Mouse (Mus musculus) frontal cortex, postnatal 14 days (tissue): ENCODE data around the gene Pitpnc1.

Source experiments
- DNase-seq, 2 experiments: peaks; one replicate each; pipeline ENCODE4 v3.0.0; 2022; ENCODE audit warnings: low spot score in 2 of 2

Gene Pitpnc1

GRCm38 (mm10) chr11:107327326-107327725 is 143.2 kb downstream of the Pitpnc1 start:
- DNase-seq = no peak

DNA sequence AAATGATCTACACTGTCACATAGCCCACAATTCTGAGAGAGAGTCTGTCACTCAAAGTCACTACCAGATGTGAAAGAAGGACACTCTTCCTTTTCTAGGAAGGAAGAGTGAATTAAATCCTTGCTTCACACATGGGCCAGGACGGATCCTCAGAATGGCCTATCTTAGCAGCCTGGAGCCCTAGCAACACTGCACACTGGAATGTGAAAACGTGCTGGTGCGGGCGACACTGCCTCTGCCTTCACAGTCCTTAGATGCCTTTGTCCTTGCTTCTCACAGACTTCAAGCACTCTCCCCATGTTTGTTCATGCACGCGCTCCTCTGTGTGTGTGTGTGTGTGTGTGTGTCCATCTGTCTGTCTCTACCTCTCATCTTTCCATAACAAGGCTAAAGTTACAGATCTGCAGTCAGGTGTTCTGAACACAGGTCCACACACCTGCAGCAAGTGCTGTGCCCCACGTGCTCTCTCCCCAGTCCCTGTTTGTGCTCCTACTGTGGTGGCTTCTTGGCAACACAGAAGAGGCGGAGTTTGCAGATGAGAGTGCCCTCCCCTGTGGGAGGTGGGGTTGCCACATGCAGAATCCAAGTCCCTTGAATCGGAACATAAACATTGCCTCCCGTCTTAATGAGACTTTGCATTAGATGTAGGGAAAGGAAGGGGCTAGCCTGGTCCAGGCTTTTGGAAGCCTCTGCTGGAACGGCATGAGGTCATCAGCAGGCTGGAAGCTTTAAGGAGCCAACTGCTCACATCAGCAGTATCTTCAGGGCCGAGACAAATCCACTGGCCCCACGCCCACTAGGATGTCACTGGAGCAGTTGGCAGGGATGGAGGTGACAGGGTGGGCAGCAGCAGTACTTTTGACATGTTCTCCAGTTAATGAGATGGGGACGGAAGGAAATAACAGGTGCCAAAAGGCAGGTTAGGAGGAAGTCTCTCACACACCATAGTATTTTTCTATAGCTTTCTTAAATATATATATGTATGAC is 144.5 kb downstream of the Pitpnc1 start:
- DNase-seq = no peak

DNA sequence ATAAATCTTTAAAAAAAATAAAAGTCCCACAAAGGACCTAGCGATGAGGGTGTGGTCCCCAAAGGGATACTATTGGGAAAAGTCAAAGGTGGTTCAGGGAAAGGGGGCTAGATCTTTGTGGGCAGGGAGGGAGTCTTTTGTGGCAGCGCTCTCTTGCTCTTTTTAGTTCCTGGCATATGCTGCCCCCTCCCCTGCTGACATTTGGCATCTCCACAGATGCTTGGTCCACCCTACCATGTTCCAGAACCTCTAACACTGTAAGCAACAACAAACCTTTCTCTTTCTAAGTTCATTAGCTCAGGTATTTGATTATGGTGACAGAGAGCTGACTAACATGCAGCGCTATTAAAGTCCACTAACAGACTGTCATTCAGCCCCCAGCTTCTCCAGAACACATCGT is 145.3 kb downstream of the Pitpnc1 start:
- no peak for DNase-seq

GRCm38 (mm10) chr11:107323173-107323572 is 147.3 kb downstream of the Pitpnc1 start:
- no peak for DNase-seq

- DNase-seq = no peak
These were observed 148.3 kb downstream of the Pitpnc1 start for GRCm38 (mm10) chr11:107322226-107322625.

DNA sequence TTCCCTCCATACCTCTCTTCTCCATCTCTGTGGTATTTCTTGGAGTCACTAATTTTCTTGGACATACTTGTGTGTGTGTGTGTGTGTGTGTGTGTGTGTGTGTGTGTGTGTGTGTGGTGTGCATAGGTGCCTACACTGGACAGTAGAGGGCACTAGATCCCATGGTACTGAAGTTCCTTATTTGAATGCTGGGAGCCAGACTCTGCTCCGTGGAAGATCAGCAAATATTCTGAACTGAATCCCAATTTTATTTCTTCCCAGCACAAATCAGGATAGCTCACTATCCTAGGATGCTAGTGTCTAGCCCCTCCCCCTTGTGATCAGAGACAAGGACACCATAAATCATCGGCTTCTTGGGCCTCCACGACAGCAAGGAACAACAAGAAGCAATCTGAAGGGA is 148.7 kb downstream of the Pitpnc1 start:
- no peak for DNase-seq

DNA sequence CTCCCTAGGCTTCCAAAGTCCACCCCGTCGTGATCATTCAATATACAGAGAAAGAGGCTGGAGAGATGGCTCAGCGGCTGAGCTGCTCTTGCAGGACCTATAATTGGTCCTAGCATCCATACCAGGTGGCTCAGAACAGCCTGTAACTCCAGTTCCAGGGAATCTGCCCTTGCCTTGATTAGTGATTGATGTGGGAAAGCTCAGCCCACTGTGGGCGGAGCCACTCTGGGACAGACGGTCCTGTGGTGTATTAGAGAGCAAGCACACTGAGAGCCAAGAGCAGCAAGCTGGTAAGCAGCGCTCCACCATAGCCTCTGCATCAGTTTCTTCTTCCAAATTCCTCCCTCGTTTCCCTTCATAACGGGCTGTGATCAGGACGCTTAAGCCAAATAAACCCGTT is 150.6 kb downstream of the Pitpnc1 start:
- no peak for DNase-seq

DNA sequence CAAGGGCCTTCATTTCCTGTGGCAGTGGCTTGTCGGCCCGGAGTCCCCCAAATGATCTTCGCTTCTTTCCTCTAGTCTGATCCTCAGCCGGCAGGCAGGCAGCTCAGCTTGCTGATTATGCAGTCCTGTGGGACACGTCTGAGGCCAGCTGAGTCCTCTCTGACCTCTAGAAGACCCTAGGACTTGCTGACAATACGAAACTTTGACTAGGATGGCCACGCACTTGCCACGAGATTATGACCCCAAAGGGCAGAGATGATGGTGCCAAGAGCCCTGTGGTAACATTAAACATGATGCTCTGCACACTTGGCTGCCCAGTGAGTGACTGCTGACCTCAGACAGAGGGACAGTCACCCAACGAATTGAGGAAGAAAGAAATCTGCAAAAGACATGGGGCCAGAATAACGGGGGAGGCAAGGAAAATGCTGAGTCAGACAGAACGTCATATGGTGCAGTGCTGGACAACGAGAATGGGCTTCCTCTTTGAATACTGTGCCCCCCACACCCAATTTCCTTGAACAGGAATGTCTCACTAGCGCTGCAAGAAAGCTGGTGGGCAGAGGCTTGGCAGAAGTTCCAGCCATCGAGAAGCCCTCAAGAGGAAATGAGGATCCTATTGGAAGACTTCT is 152.7 kb downstream of the Pitpnc1 start:
- DNase-seq = no peak

GRCm38 (mm10) chr11:107315475-107315874 is 155.0 kb downstream of the Pitpnc1 start:
- no peak for DNase-seq

GRCm38 (mm10) chr11:107310338-107311121 is 160.0 kb downstream of the Pitpnc1 start:
- DNase-seq = no peak

DNA sequence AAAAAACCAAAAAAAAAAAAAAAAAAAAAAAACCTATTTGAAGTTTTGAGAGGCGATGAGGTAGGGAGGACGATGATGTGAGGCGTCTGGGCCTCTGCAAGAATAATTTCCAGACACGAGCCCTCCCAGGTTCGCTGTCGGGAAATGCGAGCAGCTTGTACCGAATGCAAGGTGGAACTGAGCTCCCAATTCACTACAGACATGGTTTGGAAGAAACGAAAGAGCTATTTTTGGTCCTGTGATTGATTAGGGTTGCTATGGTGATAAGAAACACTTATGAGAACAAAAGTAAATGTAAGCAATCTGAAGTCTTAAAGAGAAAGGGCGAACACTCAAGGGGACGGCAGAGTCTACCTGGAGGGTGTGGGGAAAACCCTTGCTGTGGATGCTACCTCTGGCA is 164.3 kb downstream of the Pitpnc1 start:
- no peak for DNase-seq

GRCm38 (mm10) chr11:107302141-107302540 is 168.4 kb downstream of the Pitpnc1 start:
- no peak for DNase-seq

- no peak for DNase-seq
These were observed 170.3 kb downstream of the Pitpnc1 start for GRCm38 (mm10) chr11:107300235-107300634.

DNA sequence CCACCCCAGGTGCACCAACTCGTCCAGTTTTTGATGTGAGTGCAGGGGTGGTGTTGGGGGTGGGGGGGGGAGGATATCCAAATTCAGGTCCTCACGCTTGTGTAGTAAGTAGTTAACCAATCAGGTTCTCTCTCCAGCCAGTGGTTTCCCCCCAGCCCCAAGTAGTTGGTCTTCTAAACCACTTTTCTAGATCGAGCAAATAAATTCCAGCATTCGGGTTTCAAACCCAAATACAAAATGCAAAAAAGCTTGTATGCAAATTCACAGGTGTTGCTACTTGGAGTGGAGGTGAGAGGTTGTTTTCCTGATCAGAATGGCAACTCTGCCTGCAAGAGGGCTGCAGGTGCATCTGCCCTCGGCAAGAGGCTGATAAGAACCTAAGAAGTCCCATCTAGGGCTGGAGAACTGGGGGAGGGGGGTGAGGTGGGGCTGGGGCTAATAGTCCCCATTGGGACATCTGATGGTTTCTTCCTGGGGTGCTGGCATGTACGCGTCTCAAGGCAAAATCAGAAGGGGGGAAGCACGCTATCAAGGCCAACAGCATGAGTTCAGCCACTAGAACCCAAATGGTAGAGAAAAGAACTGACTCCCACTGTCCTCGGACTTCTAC is 170.9 kb downstream of the Pitpnc1 start:
- no peak for DNase-seq

GRCm38 (mm10) chr11:107296176-107296575 is 174.3 kb downstream of the Pitpnc1 start:
- no peak for DNase-seq

DNA sequence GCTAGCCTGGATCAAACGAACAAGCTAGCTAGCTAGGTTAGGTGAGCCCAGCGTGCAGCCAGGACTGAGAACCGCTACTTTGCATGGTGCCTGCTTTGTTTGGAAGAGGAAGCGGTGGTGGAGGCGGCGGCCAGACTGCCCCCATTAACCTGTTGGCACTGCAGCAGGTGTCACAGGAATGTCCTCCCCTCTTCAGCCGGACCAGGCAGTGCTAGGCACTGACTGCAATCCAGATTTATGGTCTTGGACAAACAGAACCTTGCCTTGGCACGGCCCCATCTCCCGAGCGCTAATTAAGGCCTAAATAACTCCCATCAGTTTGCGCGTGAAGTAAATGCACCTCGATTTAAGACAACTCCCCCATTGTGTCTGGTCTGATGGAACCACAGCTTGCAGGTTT is 178.5 kb downstream of the Pitpnc1 start:
- no peak for DNase-seq

- DNase-seq = no peak
These were observed 182.3 kb downstream of the Pitpnc1 start for GRCm38 (mm10) chr11:107288186-107288563.

DNA sequence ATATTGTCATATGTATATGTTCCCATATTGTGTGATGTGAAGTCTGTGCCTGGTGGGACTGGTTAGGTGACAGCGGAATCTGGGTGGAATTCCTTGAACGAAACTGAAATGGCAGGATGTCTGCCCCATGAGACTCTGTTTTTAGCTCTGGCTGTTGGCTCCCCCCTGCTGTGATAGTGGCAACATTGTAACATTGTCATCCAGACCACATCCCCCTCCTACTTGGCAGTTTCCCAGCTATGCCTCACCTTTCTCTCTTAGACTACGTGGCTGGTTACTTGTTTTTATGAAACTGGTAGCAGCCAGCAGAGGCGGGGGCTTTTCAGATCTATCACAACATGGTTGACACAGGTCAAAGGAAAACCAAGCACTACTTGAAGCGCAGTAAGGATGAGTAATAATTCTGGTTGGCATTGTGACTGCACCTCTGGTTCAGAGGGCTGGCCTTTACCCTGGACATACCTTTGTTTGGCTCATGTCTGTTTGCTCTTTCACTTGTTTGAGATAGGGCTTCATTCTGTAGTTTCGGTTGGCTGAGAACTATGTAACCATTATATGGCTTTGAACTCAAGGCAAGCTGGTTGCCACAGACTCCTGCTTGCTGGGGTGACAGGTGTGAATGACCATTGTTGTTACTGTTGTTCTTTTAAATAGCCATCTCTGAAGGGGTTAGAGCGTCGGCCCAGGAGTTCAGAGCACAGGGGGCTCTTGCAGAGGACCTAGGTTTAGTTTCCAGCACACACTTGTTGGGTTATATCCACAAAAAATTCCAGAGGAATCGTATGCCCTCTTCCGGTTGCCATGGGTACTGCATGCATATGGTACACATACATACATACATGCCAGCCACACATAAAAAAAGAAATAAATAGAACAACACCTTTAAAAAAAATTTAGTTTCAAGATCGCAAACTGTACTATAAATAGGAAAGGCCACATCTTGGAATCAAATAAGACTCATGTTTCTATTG is 183.0 kb downstream of the Pitpnc1 start:
- no peak for DNase-seq

- no peak for DNase-seq
These were observed 184.8 kb downstream of the Pitpnc1 start for GRCm38 (mm10) chr11:107285731-107286130.

DNA sequence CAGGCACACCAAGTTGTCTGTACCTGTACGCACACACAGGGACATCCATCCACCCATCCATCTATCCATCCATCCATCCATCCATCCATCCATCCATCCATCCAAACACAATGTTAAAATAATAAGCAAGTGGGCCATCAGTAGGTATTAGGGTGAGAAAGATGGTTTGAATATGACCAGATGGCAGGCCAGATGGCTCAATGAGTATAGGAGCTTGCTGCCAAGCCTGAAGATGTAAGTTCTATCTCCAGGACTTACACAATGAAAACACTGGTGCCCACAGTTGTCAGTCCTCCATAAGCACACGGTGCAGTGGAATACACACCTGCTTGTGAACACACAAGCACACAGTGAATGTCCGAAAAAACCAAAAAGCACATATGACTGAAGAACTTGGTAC is 186.9 kb downstream of the Pitpnc1 start:
- no peak for DNase-seq

GRCm38 (mm10) chr11:107282481-107282880 is 188.0 kb downstream of the Pitpnc1 start:
- peak in 1 of 2 experiments; percentile 26 for DNase-seq
